Mouse (Mus musculus) cerebellum, adult 9-10 months (tissue): Measurements from ENCODE around the gene Ttll6.

Experiments used
- DNase-seq: peaks from one replicate; pipeline ENCODE4 v3.0.0; 2022

Ttll6 gene

GRCm38 (mm10) chr11:96198642-96199041, 65.1 kb downstream of the Ttll6 start:
- no peak for DNase-seq

- DNase-seq = no peak
Observed at GRCm38 (mm10) chr11:96199181-96200086, 65.8 kb downstream of the Ttll6 start.

- no peak for DNase-seq
Observed at GRCm38 (mm10) chr11:96200183-96200655, 66.6 kb downstream of the Ttll6 start.

GRCm38 (mm10) chr11:96201741-96202140, 68.2 kb downstream of the Ttll6 start:
- DNase-seq = no peak

- DNase-seq = no peak
Observed at GRCm38 (mm10) chr11:96202401-96203081, 69.0 kb downstream of the Ttll6 start.

- DNase-seq = no peak
Observed at GRCm38 (mm10) chr11:96203182-96203788, 69.7 kb downstream of the Ttll6 start.

GRCm38 (mm10) chr11:96203789-96204186, 70.2 kb downstream of the Ttll6 start:
- DNase-seq = no peak

- no peak for DNase-seq
Observed at GRCm38 (mm10) chr11:96204351-96204750, 70.8 kb downstream of the Ttll6 start.

- DNase-seq = no peak
Observed at GRCm38 (mm10) chr11:96205426-96206131, 72.0 kb downstream of the Ttll6 start.
